Mouse (Mus musculus) Patski (cell line): ENCODE data around the gene Ajuba. TPM values are rescaled to one million over a fixed set of nuclear protein-coding genes. Genes with fewer than 3 reads are reported as not detected.

ENCODE experiments used
- ATAC-seq: fragments of 100-300 bp; one replicate; pipeline ENCODE4 v1.8.0; 2021
- CTCF ChIA-PET: fragments of 350-600 bp; sonication (Branson Sonifier 250); formaldehyde crosslinking; loops from one replicate; lab custom pipeline; 2022; ENCODE audit warnings: inconsistent platforms; lab: Charles Lee
- POLR2A ChIA-PET: fragments of 350-600 bp; sonication (Branson Sonifier 250); formaldehyde crosslinking; loops from one replicate; lab custom pipeline; 2022; ENCODE audit warnings: antibody characterized with exemption, inconsistent platforms; lab: Charles Lee
- DNase-seq: peaks from one replicate; pipeline ENCODE4 v3.0.0-alpha.2; 2011; ENCODE audit warnings: low read depth, low spot score
- H3K27me3 ChIP-seq: fragments of 371-371 bp; one replicate; pipeline ENCODE4 v1.5.1; 2021
- CTCF ChIP-seq: fragments of 100-300 bp; IDR thresholded peaks from one replicate; pipeline ENCODE4 v1.5.1; 2021
- in situ Hi-C: fragments of 300-500 bp; cut with MboI; formaldehyde crosslinking; loops from 3 replicates; pipeline ENCODE4 v1.11.1; 2018; ENCODE audit warnings: low pct_unique_long_range_greater_than_20kb, mixed read lengths
- polyA plus RNA-seq: library from polyadenylated mRNA; unstranded; gene quantifications from one replicate; pipeline ENCODE4 v1.2.3, GENCODE M21; 2021

The Ajuba gene
- polyA plus RNA-seq, 1 experiment from 2014 or later, result 91.9 TPM

DNA sequence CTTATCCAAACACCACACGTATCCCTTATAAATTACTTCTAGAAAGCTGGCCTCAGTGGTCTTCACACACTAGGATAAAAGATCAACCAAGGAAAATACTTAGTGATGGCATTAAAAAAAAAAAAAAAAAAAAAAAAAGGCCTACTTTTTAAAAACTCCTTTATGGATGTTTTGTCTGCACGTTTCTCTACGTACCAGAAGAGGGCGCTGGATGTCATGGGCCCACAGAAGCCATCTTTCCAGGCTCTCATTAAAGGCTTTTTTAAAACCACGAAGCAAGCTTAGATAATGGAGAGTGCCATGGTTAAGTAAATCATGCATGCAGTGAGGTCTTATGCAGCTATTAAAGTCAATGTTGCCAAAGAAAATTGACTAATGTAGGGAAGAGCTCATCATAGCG lies 53.8 kb downstream of the Ajuba start:
- in situ Hi-C loops, result no loop called here
- ChIA-PET POLR2A (interaction anchor here (0.6 to 0.7 kb wide), 2 partner anchors 29 to 155 kb away, joined by 3 to 4 read pairs; no protein-coding TSS in a partner anchor), CTCF (interaction anchor here (0.7 to 1.5 kb wide), 9 partner anchors 11 to 174 kb away, joined by 3 to 5 read pairs (median 3); partner anchors contain the start of gene Cdh24)
- H3K27me3 ChIP-seq, result no peaks in the 10 kb centered on the region
- DNase-seq (no peak), ATAC-seq (peak; percentile 39)
- TF ChIP-seq CTCF, result peak; percentile 77

Other genes with a start within 250 kb of the Ajuba start
- 80.3 TPM for gene Oxa1l, start 216.7 kb downstream of the Ajuba start, polyA plus RNA-seq
- 8.2 TPM for gene Slc7a7, start 159.8 kb downstream of the Ajuba start, polyA plus RNA-seq
- gene Mrpl52, start 150.6 kb downstream of the Ajuba start, polyA plus RNA-seq, result 222 TPM
- 35.9 TPM for gene Mmp14, start 145.9 kb downstream of the Ajuba start, polyA plus RNA-seq
- 185 TPM for gene Lrp10, start 113.4 kb downstream of the Ajuba start, polyA plus RNA-seq
- gene Rem2, start 101.5 kb downstream of the Ajuba start, polyA plus RNA-seq, result 0.27 TPM
- gene Prmt5, start 60.0 kb downstream of the Ajuba start, polyA plus RNA-seq, result 57.4 TPM
- gene Haus4, start 22.9 kb downstream of the Ajuba start, polyA plus RNA-seq, result 23.3 TPM
- 12.2 TPM for gene 4931414P19Rik, start 28.4 kb upstream of the Ajuba start, polyA plus RNA-seq
- gene Psmb5, start 40.5 kb upstream of the Ajuba start, polyA plus RNA-seq, result 335 TPM
- gene Psmb11, start 43.9 kb upstream of the Ajuba start, polyA plus RNA-seq, result 0.01 TPM
- gene Gm17606, start 63.4 kb upstream of the Ajuba start, polyA plus RNA-seq, result not detected
- gene Cdh24, start 63.8 kb upstream of the Ajuba start, polyA plus RNA-seq, result 7.0 TPM
- gene 1700123O20Rik, start 108.7 kb upstream of the Ajuba start, polyA plus RNA-seq, result 69.8 TPM
- 215 TPM for gene Acin1, start 109.4 kb upstream of the Ajuba start, polyA plus RNA-seq
- gene Gm29776, start 121.3 kb upstream of the Ajuba start, polyA plus RNA-seq, result 0.03 TPM
- gene Cebpe, start 134.6 kb upstream of the Ajuba start, polyA plus RNA-seq, result not detected
- gene Slc7a8, start 204.4 kb upstream of the Ajuba start, polyA plus RNA-seq, result 0.04 TPM
- gene Rnf212b, start 236.6 kb upstream of the Ajuba start, polyA plus RNA-seq, result not detected